Mouse (Mus musculus) liver, embryonic 13.5 days (tissue): ENCODE measurements at regions not wholly inside any gene's neighbourhood (a gene's known extent, or its start where the extent isn't known, plus 50 kb on each side); places are given as distances from the start of the nearest gene placed in this dataset.

ENCODE experiments used
- ATAC-seq: fragments of 200-750 bp; cut with Nextera tagmentation; 2 replicates; pipeline ENCODE4 v1.8.0; 2017; ENCODE audit warnings: low read depth, mild to moderate bottlenecking, moderate number of reproducible peaks, moderate library complexity
- DNase-seq: peaks from one replicate; pipeline ENCODE4 v3.0.0; 2022
- H3K27ac ChIP-seq: fragments of 300-500 bp; sonication (generic); 2 replicates; pipeline ENCODE4 v1.5.1; 2015; ENCODE audit warnings: moderate library complexity, mild to moderate bottlenecking, inconsistent platforms
- H3K27me3 ChIP-seq: fragments of 300-500 bp; sonication (generic); 2 replicates; pipeline ENCODE4 v1.6.1; 2015; ENCODE audit warnings: mild to moderate bottlenecking, inconsistent platforms
- H3K36me3 ChIP-seq: fragments of 300-500 bp; sonication (generic); 2 replicates; pipeline ENCODE4 v1.6.1; 2015; ENCODE audit warnings: mild to moderate bottlenecking, inconsistent platforms
- H3K4me1 ChIP-seq: fragments of 300-500 bp; sonication (generic); replicated peaks from 2 replicates; pipeline ENCODE4 v1.6.1; 2015; ENCODE audit warnings: inconsistent platforms
- H3K4me2 ChIP-seq: fragments of 300-500 bp; sonication (generic); 2 replicates; pipeline ENCODE4 v1.6.1; 2015; ENCODE audit warnings: inconsistent platforms, mild to moderate bottlenecking, moderate library complexity
- H3K4me3 ChIP-seq: fragments of 300-500 bp; sonication (generic); replicated peaks from 2 replicates; pipeline ENCODE4 v1.5.1; 2015; ENCODE audit warnings: mild to moderate bottlenecking, inconsistent platforms
- H3K9ac ChIP-seq: fragments of 300-500 bp; sonication (generic); 2 replicates; pipeline ENCODE4 v1.6.1; 2015; ENCODE audit warnings: mild to moderate bottlenecking, inconsistent platforms
- H3K9me3 ChIP-seq: fragments of 300-500 bp; sonication (generic); replicated peaks from 2 replicates; pipeline ENCODE4 v1.6.1; 2016; ENCODE audit warnings: inconsistent platforms
- WGBS: fragments of 180-500 bp; shearing (Covaris S2); methylation state at CpG from one replicate; pipeline ENCODE4 v1.1.7; 2015; ENCODE audit not compliant: insufficient replicate concordance; 5-methylcytosine and 5-hydroxymethylcytosine counted together

GRCm38 (mm10) chr2:169071267-169071666 is 115.9 kb upstream of the Zfp64 start:
- Histone ChIP-seq H3K4me1 (no peaks in the 10 kb centered on the region), H3K9me3 (peaks cover 12% of the 10 kb centered on the region; the same call in 1 of the 2 replicates), H3K4me3 (no peak overlapping the region), H3K4me2 (no peak overlapping the region), H3K9ac (no peak overlapping the region), H3K36me3 (no peaks in the 10 kb centered on the region), H3K27ac (no peak overlapping the region), H3K27me3 (no peaks in the 10 kb centered on the region)
- ATAC-seq (no peak), DNase-seq (no peak)

GRCm38 (mm10) chr2:169065166-169065698 is 109.8 kb upstream of the Zfp64 start:
- no peak overlapping the region for H3K27ac ChIP-seq
- H3K4me3 ChIP-seq = no peak overlapping the region
- 0 out of 2 replicates have a peak, but pooled peaks cover 6% of the 10 kb centered on the region for H3K9me3 ChIP-seq
- 72% methylated on average over 16 of the region's 16 CpGs for WGBS
- H3K4me2 ChIP-seq = no peak overlapping the region
- H3K36me3 ChIP-seq = no peaks in the 10 kb centered on the region
- H3K4me1 ChIP-seq = no peaks in the 10 kb centered on the region
- no peak for ATAC-seq
- no peaks in the 10 kb centered on the region for H3K27me3 ChIP-seq
- H3K9ac ChIP-seq = no peak overlapping the region
- DNase-seq = no peak

GRCm38 (mm10) chr2:169061520-169061919 is 106.1 kb upstream of the Zfp64 start:
- no peaks in the 10 kb centered on the region for H3K36me3 ChIP-seq
- no peak overlapping the region for H3K27ac ChIP-seq
- ATAC-seq = no peak
- H3K4me1 ChIP-seq = no peaks in the 10 kb centered on the region
- H3K4me2 ChIP-seq = no peak overlapping the region
- no peak for DNase-seq
- no peak overlapping the region for H3K9ac ChIP-seq
- H3K4me3 ChIP-seq = no peak overlapping the region
- H3K27me3 ChIP-seq = no peaks in the 10 kb centered on the region
- 0 out of 2 replicates have a peak, but pooled peaks cover 3% of the 10 kb centered on the region for H3K9me3 ChIP-seq
- WGBS = 6% methylated on average over 11 of the region's 11 CpGs

- Histone ChIP-seq H3K27ac (no peak overlapping the region), H3K4me1 (no peaks in the 10 kb centered on the region), H3K36me3 (no peaks in the 10 kb centered on the region), H3K4me3 (no peak overlapping the region), H3K9me3 (0 out of 2 replicates have a peak, but pooled peaks cover 5% of the 10 kb centered on the region), H3K4me2 (no peak overlapping the region), H3K9ac (no peak overlapping the region), H3K27me3 (no peaks in the 10 kb centered on the region)
- 54% methylated on average over 13 of the region's 13 CpGs for WGBS
- no peak for ATAC-seq
- no peak for DNase-seq
Observed at GRCm38 (mm10) chr2:169060495-169060894, 105.1 kb upstream of the Zfp64 start.

GRCm38 (mm10) chr2:169057831-169058230 is 102.4 kb upstream of the Zfp64 start:
- no peaks in the 10 kb centered on the region for H3K36me3 ChIP-seq

GRCm38 (mm10) chr2:169049947-169050346 is 94.6 kb upstream of the Zfp64 start:
- H3K4me1 ChIP-seq = no peaks in the 10 kb centered on the region
- WGBS = 78% methylated on average over 14 of the region's 14 CpGs
- no peak overlapping the region for H3K27ac ChIP-seq
- DNase-seq (no peak), ATAC-seq (no peak)
- H3K4me3 ChIP-seq = no peak overlapping the region
- no peak overlapping the region for H3K9ac ChIP-seq
- no peaks in the 10 kb centered on the region for H3K27me3 ChIP-seq
- no peak overlapping the region for H3K4me2 ChIP-seq
- H3K9me3 ChIP-seq = no peaks in the 10 kb centered on the region
- no peaks in the 10 kb centered on the region for H3K36me3 ChIP-seq

More at GRCm38 (mm10) chr2:169057831-169058230, 102.4 kb upstream of the Zfp64 start:
- H3K4me1 ChIP-seq = no peaks in the 10 kb centered on the region
- 51% methylated on average over 5 of the region's 5 CpGs for WGBS
- H3K27me3 ChIP-seq = no peaks in the 10 kb centered on the region
- no peak overlapping the region for H3K9ac ChIP-seq
- 0 out of 2 replicates have a peak, but pooled peaks cover 8% of the 10 kb centered on the region for H3K9me3 ChIP-seq
- H3K4me2 ChIP-seq = no peak overlapping the region
- no peak overlapping the region for H3K27ac ChIP-seq
- ATAC-seq (no peak), DNase-seq (no peak)
- H3K4me3 ChIP-seq = no peak overlapping the region

DNA sequence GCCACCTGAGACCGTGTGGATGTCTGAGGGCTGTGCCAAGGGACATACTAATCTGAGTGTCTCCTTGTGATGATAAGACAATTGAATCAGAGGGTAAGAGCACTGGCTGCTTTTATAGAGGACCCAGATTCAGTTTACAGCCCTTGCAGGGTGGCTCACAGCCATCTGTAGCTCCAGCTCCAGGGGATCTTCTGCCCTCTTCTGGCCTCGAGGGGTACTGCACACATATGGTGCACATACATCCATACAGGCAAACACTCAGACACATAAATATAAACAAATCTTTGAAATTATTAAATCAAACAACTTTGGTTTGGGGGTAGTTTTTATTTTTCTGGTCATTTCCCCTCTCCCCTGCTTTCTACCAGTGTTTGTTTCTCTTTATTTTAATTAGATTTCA is 86.4 kb upstream of the Zfp64 start:
- H3K4me3 ChIP-seq = no peak overlapping the region
- ATAC-seq (no peak), DNase-seq (no peak)
- no peaks in the 10 kb centered on the region for H3K27me3 ChIP-seq
- H3K9me3 ChIP-seq = peaks cover 12% of the 10 kb centered on the region
- no peak overlapping the region for H3K4me2 ChIP-seq
- no peak overlapping the region for H3K27ac ChIP-seq
- H3K36me3 ChIP-seq = no peaks in the 10 kb centered on the region
- WGBS = 56% methylated on average over 2 of the region's 2 CpGs
- no peaks in the 10 kb centered on the region for H3K4me1 ChIP-seq
- H3K9ac ChIP-seq = no peak overlapping the region

DNA sequence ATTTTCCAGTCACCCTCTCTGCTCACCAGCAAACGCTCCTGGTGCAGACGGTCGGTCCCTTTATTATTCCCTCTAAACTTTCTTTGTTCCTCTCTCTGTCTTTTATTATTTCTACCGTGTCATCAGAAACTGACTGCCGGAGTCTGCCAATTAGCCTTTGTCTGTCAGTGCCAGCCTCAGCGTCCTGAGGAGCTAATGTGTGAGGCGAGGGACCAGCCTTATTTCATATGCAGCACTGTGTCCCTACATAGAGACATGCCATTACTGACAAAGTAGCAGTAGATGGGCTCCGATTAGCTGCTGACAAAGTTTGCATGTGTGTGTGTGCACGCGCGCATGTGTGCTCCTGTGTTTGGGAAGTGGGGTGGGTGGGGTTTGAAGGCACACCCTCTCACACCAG is 82.6 kb upstream of the Zfp64 start:
- no peak overlapping the region for H3K4me2 ChIP-seq
- no peak overlapping the region for H3K9ac ChIP-seq
- H3K36me3 ChIP-seq = no peaks in the 10 kb centered on the region
- ATAC-seq = no peak
- DNase-seq = no peak
- no peaks in the 10 kb centered on the region for H3K4me1 ChIP-seq
- H3K27ac ChIP-seq = no peak overlapping the region
- peaks cover 12% of the 10 kb centered on the region for H3K9me3 ChIP-seq
- no peak overlapping the region for H3K4me3 ChIP-seq
- 78% methylated on average over 11 of the region's 11 CpGs for WGBS
- no peaks in the 10 kb centered on the region for H3K27me3 ChIP-seq

DNA sequence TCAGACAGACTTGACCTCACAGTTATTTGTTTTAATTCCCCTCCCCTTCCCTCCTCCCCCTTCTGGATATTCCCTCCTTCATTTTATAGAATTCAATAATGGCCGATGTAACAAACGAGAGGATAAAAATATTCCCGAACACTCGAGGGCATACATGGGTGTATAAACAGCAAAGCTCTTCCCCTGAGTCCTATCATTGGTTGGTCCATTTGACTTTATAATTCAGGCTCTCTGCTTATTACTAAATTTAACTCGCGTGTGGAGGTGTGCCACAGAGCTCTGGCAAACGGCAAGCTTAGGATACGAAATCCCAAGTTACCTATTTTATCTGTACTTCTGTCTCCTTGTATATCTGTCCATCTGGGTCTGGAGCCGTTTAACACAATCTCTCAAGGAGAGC is 82.1 kb upstream of the Zfp64 start:
- no peaks in the 10 kb centered on the region for H3K4me1 ChIP-seq
- H3K9ac ChIP-seq = no peak overlapping the region
- H3K4me2 ChIP-seq = no peak overlapping the region
- ATAC-seq (no peak), DNase-seq (no peak)
- no peaks in the 10 kb centered on the region for H3K36me3 ChIP-seq
- 74% methylated on average over 9 of the region's 9 CpGs for WGBS
- no peak overlapping the region for H3K4me3 ChIP-seq
- no peak overlapping the region for H3K27ac ChIP-seq
- H3K9me3 ChIP-seq = peaks cover 12% of the 10 kb centered on the region
- no peaks in the 10 kb centered on the region for H3K27me3 ChIP-seq

DNA sequence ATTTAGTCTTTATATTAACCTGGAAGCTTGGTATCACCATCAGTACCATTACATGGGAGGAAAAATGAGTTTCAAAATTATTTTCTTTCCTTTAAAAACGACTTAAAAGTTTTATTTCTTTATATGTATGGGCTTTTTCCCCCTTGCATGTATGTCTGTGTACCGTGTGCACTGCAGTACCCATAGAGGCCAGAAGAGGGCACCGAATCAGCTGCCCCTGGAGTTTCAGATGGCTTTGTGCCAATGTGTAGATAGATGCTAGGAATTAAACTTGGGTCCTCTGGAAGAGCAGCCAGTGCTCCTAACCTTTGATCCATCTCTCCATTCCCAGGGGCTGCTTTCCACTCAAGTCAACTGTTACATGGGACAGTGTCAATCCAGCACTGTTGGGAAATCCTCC is 79.9 kb upstream of the Zfp64 start:
- Histone ChIP-seq H3K4me3 (no peak overlapping the region), H3K27ac (no peak overlapping the region), H3K4me1 (no peaks in the 10 kb centered on the region), H3K36me3 (no peaks in the 10 kb centered on the region), H3K4me2 (no peak overlapping the region), H3K27me3 (no peaks in the 10 kb centered on the region), H3K9ac (no peak overlapping the region), H3K9me3 (no peaks in the 10 kb centered on the region)
- DNase-seq = no peak
- WGBS = 12% methylated on average over 3 of the region's 3 CpGs
- ATAC-seq = no peak

DNA sequence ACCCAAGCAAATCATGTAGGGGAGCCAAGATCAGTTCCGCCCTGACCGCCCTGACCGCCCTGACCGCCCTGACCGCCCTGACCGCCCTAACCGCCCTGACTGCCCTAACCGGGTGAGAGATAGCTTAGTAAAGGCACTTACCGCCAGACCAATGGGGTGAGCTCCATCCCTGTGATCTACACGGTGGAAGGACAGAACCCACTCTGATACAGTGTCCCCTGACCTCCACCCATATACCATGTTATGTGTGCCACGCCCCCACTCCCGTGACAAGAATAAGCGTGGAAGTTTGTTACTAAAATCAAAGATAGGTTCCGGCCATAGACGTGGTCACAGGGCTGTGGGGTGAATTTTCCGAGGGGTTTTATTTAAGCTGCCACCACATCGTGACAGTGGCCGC is 78.6 kb upstream of the Zfp64 start:
- Histone ChIP-seq H3K36me3 (no peaks in the 10 kb centered on the region), H3K9me3 (no peaks in the 10 kb centered on the region), H3K9ac (no peak overlapping the region), H3K27ac (no peak overlapping the region), H3K4me2 (no peak overlapping the region), H3K4me3 (no peak overlapping the region), H3K27me3 (no peaks in the 10 kb centered on the region), H3K4me1 (no peaks in the 10 kb centered on the region)
- no peak for ATAC-seq
- WGBS = 49% methylated on average over 18 of the region's 18 CpGs
- no peak for DNase-seq

- H3K36me3 ChIP-seq = no peaks in the 10 kb centered on the region
- no peak overlapping the region for H3K4me2 ChIP-seq
- no peak overlapping the region for H3K9ac ChIP-seq
- H3K4me1 ChIP-seq = no peaks in the 10 kb centered on the region
- DNase-seq (no peak), ATAC-seq (no peak)
- 60% methylated on average over 3 of the region's 3 CpGs for WGBS
- no peak overlapping the region for H3K27ac ChIP-seq
- no peaks in the 10 kb centered on the region for H3K9me3 ChIP-seq
- H3K27me3 ChIP-seq = no peaks in the 10 kb centered on the region
- H3K4me3 ChIP-seq = no peak overlapping the region
Observed at GRCm38 (mm10) chr2:169033181-169033580, 77.8 kb upstream of the Zfp64 start.
